ENCODE assay signal across 25 mouse cellular contexts in the genomic region with DNA sequence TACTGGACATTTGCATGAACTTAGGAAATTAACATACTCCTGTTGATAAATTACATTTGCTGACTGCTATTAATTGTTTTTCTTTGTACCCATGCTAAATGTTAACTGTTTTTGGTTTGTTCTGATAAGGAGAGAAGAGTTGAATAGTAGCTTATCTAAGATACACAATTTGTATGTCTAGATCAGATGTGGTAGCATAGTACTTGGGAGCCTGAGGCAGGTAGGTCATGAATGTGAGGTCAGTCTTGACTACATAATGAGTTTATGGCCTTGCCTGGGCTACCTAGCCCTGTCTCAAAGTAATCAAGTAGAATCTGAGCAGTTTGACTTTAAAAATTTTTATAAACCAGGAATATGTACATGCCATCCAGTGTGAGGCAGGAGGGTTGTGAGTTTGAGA.
DNase-seq lines count a peak whose midpoint lies in the region; ATAC-seq and TF ChIP-seq lines count a peak whose summit lies in the region.
"Had no signal": no experiment of that assay in that cellular context is flagged by ENCODE, and none has a peak within 500 bp of the region (broad histone marks: within the 10 kb centered on the region; RNA-seq: fewer than 3 reads in every experiment).

No protein-coding gene starts in this region.

- no peaks in the 10 kb centered on the region for H3K9me3 ChIP-seq in liver, embryonic 13.5 days (replicated peaks)
- H3K9me3 ChIP-seq in MEL (replicated peaks; ENCODE audit: insufficient read depth, low read length): no peaks in the 10 kb centered on the region
- no peaks in the 10 kb centered on the region for H3K9me3 ChIP-seq in intestine, embryonic 15.5 days
- H3K9me3 ChIP-seq: forebrain, embryonic 10.5 days; forebrain, embryonic 13.5 days; G1E had no signal

- H3K4me1 ChIP-seq in liver, embryonic 13.5 days (replicated peaks): peaks cover 16% of the 10 kb centered on the region
- H3K4me1 ChIP-seq in MEL (ENCODE audit: control insufficient read depth in 1 of 2, insufficient read depth in 2 of 2, low read length in 2 of 2): peaks cover 5% of the 10 kb centered on the region in 2 experiments; a peak in 2 of 4 replicates
- H3K4me1 ChIP-seq in intestine, embryonic 15.5 days (replicated peaks): no peaks in the 10 kb centered on the region
- H3K4me1 ChIP-seq: forebrain, embryonic 10.5 days; forebrain, embryonic 13.5 days had no signal

- no peak for DNase-seq in liver, embryonic 13.5 days
- DNase-seq in liver: no peak
- no peak for DNase-seq in MEL (ENCODE audit: low read depth, low spot score)
- DNase-seq in c-Kit-positive CD71-positive TER-119-positive erythroid progenitor cells, embryonic 14.5 days (ENCODE audit: low spot score): peak; percentile 11
- no peak for DNase-seq in heart, postnatal 25 days (ENCODE audit: low spot score)
- DNase-seq: adrenal gland, adult 2 months; adrenal gland, postnatal 14 days; B cell, adult 2 months; cerebellum, adult 18-20 months; cerebellum, adult 9-10 months; cerebellum, postnatal 14 days; gastrocnemius, postnatal 10 days; gastrocnemius, postnatal 36 days; heart, adult 11 months; heart, postnatal 4 days had no signal

- intact Hi-C loops in heart, postnatal 25 days (cut with DNase I): no loop called here

- no peak overlapping the region; the same call in 1 of the 2 replicates for H3K27ac ChIP-seq in liver, embryonic 13.5 days
- no peak overlapping the region for H3K27ac ChIP-seq in MEL (ENCODE audit: control insufficient read depth, low read depth, low read length)
- H3K27ac ChIP-seq in intestine, embryonic 15.5 days: no peak overlapping the region
- H3K27ac ChIP-seq: forebrain, embryonic 10.5 days; forebrain, embryonic 13.5 days; hindbrain, embryonic 14.5 days; hindbrain, postnatal 0 days had no signal

- peak; percentile 62 for ATAC-seq in liver, embryonic 13.5 days (ENCODE audit: low read depth)
- no peak for ATAC-seq in intestine, embryonic 15.5 days
- ATAC-seq: forebrain, embryonic 13.5 days; forebrain, embryonic 16.5 days; hindbrain, postnatal 0 days; inflammation-experienced regulatory T-cells, adult 6 months had no signal

- no peak overlapping the region for H3K4me3 ChIP-seq in liver, embryonic 13.5 days (replicated peaks)
- H3K4me3 ChIP-seq in MEL (ENCODE audit: control insufficient read depth in 1 of 2, insufficient read depth in 1 of 2, low read depth in 2 of 2, low read length in 2 of 2): no peak overlapping the region
- no peak overlapping the region for H3K4me3 ChIP-seq in intestine, embryonic 15.5 days (replicated peaks)
- H3K4me3 ChIP-seq: forebrain, embryonic 10.5 days; forebrain, embryonic 13.5 days had no signal

- TF ChIP-seq RAD21 in MEL (IDR thresholded peaks at IDR 0.05; ENCODE audit: low read depth, low read length): no peak

- H3K4me2 ChIP-seq in liver, embryonic 13.5 days: no peak overlapping the region
- no peak overlapping the region for H3K4me2 ChIP-seq in intestine, embryonic 15.5 days (replicated peaks)
- H3K4me2 ChIP-seq: forebrain, embryonic 13.5 days; heart, embryonic 11.5 days; hindbrain, embryonic 14.5 days had no signal

- H3K9ac ChIP-seq in liver, embryonic 13.5 days: no peak overlapping the region
- H3K9ac ChIP-seq in MEL (ENCODE audit: control insufficient read depth, low read depth, low read length, poor library complexity, severe bottlenecking): no peak overlapping the region
- no peak overlapping the region for H3K9ac ChIP-seq in intestine, embryonic 15.5 days
- H3K9ac ChIP-seq: forebrain, embryonic 13.5 days; hindbrain, embryonic 14.5 days had no signal

- TF ChIP-seq CTCF in MEL (IDR thresholded peaks at IDR 0.05 in 2 of 3, conservative IDR thresholded peaks at IDR 0.05 in 1 of 3; ENCODE audit: control insufficient read depth in 1 of 3, insufficient read depth in 1 of 3, low read depth in 2 of 3, low read length in 3 of 3, poor library complexity in 1 of 3, severe bottlenecking in 1 of 3): no peak

- peaks cover 40% of the 10 kb centered on the region for H3K36me3 ChIP-seq in liver, embryonic 13.5 days
- H3K36me3 ChIP-seq in MEL (ENCODE audit: control insufficient read depth in 1 of 2, insufficient read depth in 2 of 2, low read length in 2 of 2): peaks cover 6 to 28% of the 10 kb centered on the region in 2 experiments
- peaks cover 3% of the 10 kb centered on the region; the same call in 1 of the 2 replicates for H3K36me3 ChIP-seq in intestine, embryonic 15.5 days

- H3K27me3 ChIP-seq in liver, embryonic 13.5 days: no peaks in the 10 kb centered on the region
- no peaks in the 10 kb centered on the region for H3K27me3 ChIP-seq in MEL (ENCODE audit: control insufficient read depth in 1 of 2, insufficient read depth in 2 of 2, low read length in 2 of 2)
- no peaks in the 10 kb centered on the region for H3K27me3 ChIP-seq in intestine, embryonic 15.5 days (replicated peaks)
- H3K27me3 ChIP-seq: CH12.LX; forebrain, embryonic 13.5 days had no signal

- no peaks in the 10 kb centered on the region; the same call in 1 of the 2 replicates for H3K79me2 ChIP-seq in MEL (ENCODE audit: control insufficient read depth, insufficient read depth, low read length, poor library complexity)

- peak; percentile 13 to 25; a peak in 1 of 4 replicates for TF ChIP-seq EP300 in MEL (IDR thresholded peaks at IDR 0.05; ENCODE audit: low read depth in 1 of 2, low read length in 2 of 2)

- no peak for TF ChIP-seq POLR2A in MEL (IDR thresholded peaks at IDR 0.05; ENCODE audit: control insufficient read depth in 1 of 2, insufficient read depth in 1 of 2, low read depth in 1 of 2, low read length in 2 of 2, poor library complexity in 1 of 2)

TF ChIP-seq in MEL, 35 proteins besides CTCF, POLR2A, EP300 and RAD21:
- peak; percentile 15; the same call in 1 of the 2 replicates for TF ChIP-seq TCF12 (IDR thresholded peaks at IDR 0.05; ENCODE audit: low read depth, low read length)
- TF ChIP-seq ZNF384 (IDR thresholded peaks at IDR 0.05; ENCODE audit: low read depth, low read length): no peak
